Mouse (Mus musculus) layer of hippocampus, postnatal 10 days (tissue): ENCODE data around the gene Fbxo36. TPM values are rescaled to one million over a fixed set of nuclear protein-coding genes. Genes with fewer than 3 reads are reported as not detected.

Source experiments
- DNase-seq, 2 experiments: peaks; one replicate each; pipeline ENCODE4 v3.0.0; 2021; ENCODE audit warnings: low spot score in 2 of 2
- total RNA-seq, 2 experiments: library from RNA; stranded (reverse); gene quantifications; 2 replicates each; pipeline ENCODE4 v1.2.3; 2021

Gene Fbxo36
- total RNA-seq, 2 experiments from 2014 or later = 1.8 to 2.2 TPM

GRCm38 (mm10) chr1:84889330-84890004 lies 49.8 kb downstream of the Fbxo36 start:
- no peak for DNase-seq

- DNase-seq = no peak
These were observed 50.4 kb downstream of the Fbxo36 start for GRCm38 (mm10) chr1:84890005-84890393.

- DNase-seq = no peak
These were observed 50.9 kb downstream of the Fbxo36 start for GRCm38 (mm10) chr1:84890503-84890902.

GRCm38 (mm10) chr1:84891746-84892145 lies 52.1 kb downstream of the Fbxo36 start:
- DNase-seq = no peak

GRCm38 (mm10) chr1:84897364-84897763 lies 57.7 kb downstream of the Fbxo36 start:
- DNase-seq = no peak

GRCm38 (mm10) chr1:84899156-84899555 lies 59.5 kb downstream of the Fbxo36 start:
- DNase-seq = no peak

- no peak for DNase-seq
These were observed 64.8 kb downstream of the Fbxo36 start for GRCm38 (mm10) chr1:84904467-84904866.

- DNase-seq = no peak
These were observed 70.7 kb downstream of the Fbxo36 start for GRCm38 (mm10) chr1:84910177-84910804.

GRCm38 (mm10) chr1:84912571-84912970 lies 72.9 kb downstream of the Fbxo36 start:
- DNase-seq = no peak

- DNase-seq = no peak
These were observed 75.4 kb downstream of the Fbxo36 start for GRCm38 (mm10) chr1:84915010-84915409.

- no peak for DNase-seq
These were observed 79.2 kb downstream of the Fbxo36 start for GRCm38 (mm10) chr1:84918865-84919264.

GRCm38 (mm10) chr1:84923432-84923831 lies 83.8 kb downstream of the Fbxo36 start:
- DNase-seq = no peak

GRCm38 (mm10) chr1:84924134-84924533 lies 84.5 kb downstream of the Fbxo36 start:
- no peak for DNase-seq

GRCm38 (mm10) chr1:84925599-84925998 lies 86.0 kb downstream of the Fbxo36 start:
- DNase-seq = no peak

- peak; percentile 90 for DNase-seq
These were observed 94.0 kb downstream of the Fbxo36 start for GRCm38 (mm10) chr1:84933472-84934150.

- no peak for DNase-seq
These were observed 94.5 kb downstream of the Fbxo36 start for GRCm38 (mm10) chr1:84934151-84934502.

GRCm38 (mm10) chr1:84934503-84935333 lies 95.1 kb downstream of the Fbxo36 start, which contains the start of gene Slc16a14:
Slc16a14 (minus strand) TSS chr1:84935134.
- DNase-seq = peak; percentile 65 to 73

- peak; percentile 69 to 77 for DNase-seq
These were observed 96.0 kb downstream of the Fbxo36 start for GRCm38 (mm10) chr1:84935668-84936067.

- no peak for DNase-seq
These were observed 97.3 kb downstream of the Fbxo36 start for GRCm38 (mm10) chr1:84936716-84937510.

GRCm38 (mm10) chr1:84939466-84939865 lies 99.8 kb downstream of the Fbxo36 start:
- no peak for DNase-seq

GRCm38 (mm10) chr1:84940322-84940721 lies 100.7 kb downstream of the Fbxo36 start:
- no peak for DNase-seq
